Mouse (Mus musculus) brain, adult 2 months (tissue): ENCODE measurements around the gene Slc5a3.

Experiments
- DNase-seq: peaks from one replicate; pipeline ENCODE4 v3.0.0; 2011; ENCODE audit warnings: low read depth, low spot score

Slc5a3 gene

GRCm38 (mm10) chr16:92057852-92058643 lies at the start of gene Slc5a3, which contains the start of the genes Mrps6 and Gm49711:
Slc5a3 (plus strand) TSS chr16:92058322.
Mrps6 (plus strand) TSS chr16:92058270.
Gm49711 (plus strand) TSS chr16:92058316.
- peak; percentile 92 for DNase-seq

DNA sequence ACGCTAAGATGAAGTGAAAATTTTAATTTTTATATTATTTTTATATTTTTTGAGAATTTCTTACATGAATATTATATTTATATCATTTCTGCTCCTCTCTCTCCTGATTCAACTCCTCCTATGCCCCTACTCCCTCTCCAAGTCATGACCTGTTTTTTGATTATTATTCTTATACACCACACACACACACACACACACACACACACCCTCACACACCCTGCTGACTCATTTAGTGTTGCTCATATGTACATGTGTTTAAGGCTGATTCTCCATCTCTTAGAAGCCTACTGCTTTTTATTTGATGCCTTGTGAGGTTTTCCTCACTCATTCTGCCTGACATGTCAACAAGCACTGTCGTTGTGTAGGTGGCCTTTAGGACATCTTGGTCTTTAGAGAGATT lies 48.5 kb upstream of the Slc5a3 start:
- no peak for DNase-seq

GRCm38 (mm10) chr16:92016792-92017191 lies 41.3 kb upstream of the Slc5a3 start:
- no peak for DNase-seq

GRCm38 (mm10) chr16:92019141-92020118 lies 38.7 kb upstream of the Slc5a3 start:
- DNase-seq, result peak; percentile 67

DNA sequence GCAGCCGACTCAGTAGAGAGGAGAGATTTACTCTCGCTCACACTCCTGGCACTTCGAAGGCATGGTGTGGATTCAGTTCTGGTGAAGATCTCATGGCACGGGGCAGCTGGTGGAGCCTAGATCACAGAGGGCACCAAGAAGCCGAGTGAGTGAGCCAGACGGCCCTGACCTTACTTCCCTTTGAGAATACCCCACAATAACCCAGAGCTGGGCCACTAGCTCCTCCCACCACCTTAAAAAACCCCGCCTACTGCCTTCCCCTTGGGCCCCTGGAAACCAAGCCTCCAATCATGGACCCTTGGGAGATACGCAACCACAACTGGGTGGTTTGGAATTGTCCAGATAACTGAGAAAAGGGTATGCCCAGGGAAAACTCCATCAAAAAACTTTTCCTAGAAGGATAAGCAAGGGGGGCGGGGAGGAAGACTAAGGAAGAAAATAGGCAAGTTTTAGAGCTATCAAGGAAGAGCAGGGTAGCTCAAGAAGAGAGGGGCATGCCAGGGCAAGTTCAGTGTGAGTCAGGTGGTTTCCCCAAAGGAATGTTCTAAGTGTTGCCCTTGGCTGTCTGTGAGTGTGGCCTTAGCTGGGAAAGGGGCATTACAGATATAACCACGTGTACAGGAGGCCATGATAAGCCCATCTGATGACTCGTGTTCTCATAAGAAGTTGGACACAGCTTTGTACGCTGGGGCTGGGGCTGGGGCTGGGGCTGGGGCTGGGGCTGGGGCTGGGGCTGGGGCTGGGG lies 36.3 kb upstream of the Slc5a3 start:
- no peak for DNase-seq

GRCm38 (mm10) chr16:92022494-92023283 lies 35.4 kb upstream of the Slc5a3 start:
- no peak for DNase-seq

DNA sequence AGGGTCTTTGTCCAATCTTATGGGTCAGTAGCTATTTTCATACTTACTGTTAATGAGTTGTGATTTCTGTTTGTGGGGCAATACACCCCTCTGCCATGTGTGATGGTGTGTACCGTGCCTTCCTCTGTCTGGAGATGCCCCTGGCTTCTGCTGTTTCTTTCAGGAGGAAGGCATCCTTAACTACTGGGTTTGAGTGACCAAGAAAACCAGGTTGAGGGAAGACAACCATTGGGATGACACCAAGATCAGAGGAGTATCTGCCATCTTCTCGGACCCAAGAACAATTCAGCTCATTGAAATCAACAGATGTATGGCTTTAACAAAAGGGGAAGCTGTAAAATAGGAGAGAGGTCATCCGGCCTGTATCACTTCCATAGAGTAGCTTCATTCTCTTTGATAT lies 24.8 kb upstream of the Slc5a3 start:
- no peak for DNase-seq

DNA sequence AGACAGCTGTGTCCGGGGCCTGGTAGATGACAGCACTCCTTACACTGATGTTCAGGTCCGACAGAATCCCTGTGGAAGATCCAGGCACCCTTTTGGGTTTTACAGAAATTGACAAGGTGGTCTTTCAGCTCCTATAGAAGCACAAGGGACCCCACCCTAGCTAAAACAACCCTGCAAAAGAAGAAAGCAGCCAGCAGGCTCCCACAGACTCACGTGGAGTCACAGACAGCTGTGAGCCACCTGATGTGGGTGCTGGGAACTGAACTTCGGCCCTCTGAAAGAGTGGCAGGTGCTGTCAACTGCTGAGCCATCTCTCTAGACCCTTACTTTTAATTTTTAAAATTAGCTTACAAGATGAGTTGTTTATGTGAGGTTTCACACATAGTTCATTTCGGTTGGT lies 23.4 kb upstream of the Slc5a3 start:
- no peak for DNase-seq

- no peak for DNase-seq
Observed at GRCm38 (mm10) chr16:92036701-92037100, 21.4 kb upstream of the Slc5a3 start.

GRCm38 (mm10) chr16:92037891-92038607 lies 20.1 kb upstream of the Slc5a3 start:
- no peak for DNase-seq

GRCm38 (mm10) chr16:92039421-92039820 lies 18.7 kb upstream of the Slc5a3 start:
- no peak for DNase-seq

- DNase-seq, result no peak
Observed at GRCm38 (mm10) chr16:92039966-92040365, 18.2 kb upstream of the Slc5a3 start.

GRCm38 (mm10) chr16:92051777-92052310 lies 6.3 kb upstream of the Slc5a3 start:
- DNase-seq, result no peak

- DNase-seq, result no peak
Observed at GRCm38 (mm10) chr16:92052569-92052968, 5.6 kb upstream of the Slc5a3 start.

GRCm38 (mm10) chr16:92056711-92057110 lies 1.4 kb upstream of the Slc5a3 start:
- DNase-seq, result no peak

DNA sequence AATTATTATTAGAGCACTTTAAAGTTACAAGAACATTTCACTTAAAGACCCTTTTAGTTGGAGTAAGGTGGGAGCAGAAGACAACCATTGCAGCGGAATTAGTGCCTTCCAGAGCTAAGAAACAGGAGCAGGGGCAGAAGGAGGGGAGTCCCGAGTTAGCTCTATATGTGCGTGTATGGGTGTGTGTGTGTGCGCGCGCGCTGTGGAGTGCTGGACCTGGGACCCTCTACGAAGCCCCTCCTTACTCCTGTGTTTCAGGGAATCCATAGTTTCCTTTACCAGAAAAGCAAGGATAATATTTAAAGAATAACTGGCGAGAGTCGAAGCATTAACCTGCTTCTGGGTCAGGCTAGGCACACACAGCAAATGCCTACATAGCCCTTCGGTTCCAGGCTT lies 668 bp upstream of the Slc5a3 start:
- no peak for DNase-seq

- peak; percentile 21 for DNase-seq
Observed at GRCm38 (mm10) chr16:92058644-92059620, 810 bp downstream of the Slc5a3 start.

- peak; percentile 21 for DNase-seq
Observed at GRCm38 (mm10) chr16:92060213-92060612, 2.1 kb downstream of the Slc5a3 start.

- DNase-seq, result no peak
Observed at GRCm38 (mm10) chr16:92061586-92061985, 3.5 kb downstream of the Slc5a3 start.
